Mouse (Mus musculus): ENCODE data around the gene Gigyf2.

Gene Gigyf2

GRCm38 (mm10) chr1:87321071-87321470 is 5.7 kb upstream of the Gigyf2 start:
- no peak for DNase-seq

- no peak for DNase-seq
These were observed 4.0 kb upstream of the Gigyf2 start for GRCm38 (mm10) chr1:87322778-87323177.

- no peak for DNase-seq
These were observed 2.1 kb upstream of the Gigyf2 start for GRCm38 (mm10) chr1:87324649-87325048.

GRCm38 (mm10) chr1:87327165-87327861 is 515 bp downstream of the Gigyf2 start:
- peak; percentile 40 for DNase-seq

- no peak for DNase-seq
These were observed 5.0 kb downstream of the Gigyf2 start for GRCm38 (mm10) chr1:87331774-87332173.

GRCm38 (mm10) chr1:87350576-87350975 is 23.8 kb downstream of the Gigyf2 start:
- no peak for DNase-seq

GRCm38 (mm10) chr1:87360276-87360675 is 33.5 kb downstream of the Gigyf2 start:
- DNase-seq = no peak

- no peak for DNase-seq
These were observed 51.3 kb downstream of the Gigyf2 start for GRCm38 (mm10) chr1:87378024-87378560.

GRCm38 (mm10) chr1:87379919-87380318 is 53.1 kb downstream of the Gigyf2 start:
- no peak for DNase-seq

GRCm38 (mm10) chr1:87381152-87381551 is 54.4 kb downstream of the Gigyf2 start:
- DNase-seq = no peak

- no peak for DNase-seq
These were observed 59.8 kb downstream of the Gigyf2 start for GRCm38 (mm10) chr1:87386436-87387092.

- DNase-seq = no peak
These were observed 66.8 kb downstream of the Gigyf2 start for GRCm38 (mm10) chr1:87393444-87394195.

GRCm38 (mm10) chr1:87394594-87394993 is 67.8 kb downstream of the Gigyf2 start, which contains the start of gene Kcnj13:
Gene Kcnj13 (minus strand): TSS chr1:87394729.
- no peak for DNase-seq

- DNase-seq = peak; percentile 8
These were observed 70.3 kb downstream of the Gigyf2 start for GRCm38 (mm10) chr1:87396923-87397586.

- DNase-seq = no peak
These were observed 77.9 kb downstream of the Gigyf2 start for GRCm38 (mm10) chr1:87404710-87405109.

- DNase-seq = no peak
These were observed 79.2 kb downstream of the Gigyf2 start for GRCm38 (mm10) chr1:87406012-87406411.

GRCm38 (mm10) chr1:87409380-87409779 is 82.6 kb downstream of the Gigyf2 start:
- no peak for DNase-seq

- no peak for DNase-seq
These were observed 91.9 kb downstream of the Gigyf2 start for GRCm38 (mm10) chr1:87418733-87419132.

- no peak for DNase-seq
These were observed 108.3 kb downstream of the Gigyf2 start for GRCm38 (mm10) chr1:87435125-87435524.

GRCm38 (mm10) chr1:87436583-87436982 is 109.8 kb downstream of the Gigyf2 start:
- no peak for DNase-seq

GRCm38 (mm10) chr1:87447183-87448104 is 120.6 kb downstream of the Gigyf2 start:
- peak; percentile 88 for DNase-seq

GRCm38 (mm10) chr1:87449432-87449831 is 122.6 kb downstream of the Gigyf2 start:
- DNase-seq = no peak

All from right cerebral cortex, postnatal 4 days (tissue).